Mouse (Mus musculus) effector memory CD4-positive, alpha-beta T cell, adult 5 months (primary cell): Measurements from ENCODE around the gene AU041133. TPM values are rescaled to one million over a fixed set of nuclear protein-coding genes. Genes with fewer than 3 reads are reported as not detected.

Experiments used
- polyA plus RNA-seq: library from polyadenylated mRNA; unstranded; fragments of 100-300 nt; shearing (Covaris generic); gene quantifications from one replicate; pipeline ENCODE4 v1.2.1, GENCODE M21; 2017

Gene AU041133
- polyA plus RNA-seq: 8.1 TPM

DNA sequence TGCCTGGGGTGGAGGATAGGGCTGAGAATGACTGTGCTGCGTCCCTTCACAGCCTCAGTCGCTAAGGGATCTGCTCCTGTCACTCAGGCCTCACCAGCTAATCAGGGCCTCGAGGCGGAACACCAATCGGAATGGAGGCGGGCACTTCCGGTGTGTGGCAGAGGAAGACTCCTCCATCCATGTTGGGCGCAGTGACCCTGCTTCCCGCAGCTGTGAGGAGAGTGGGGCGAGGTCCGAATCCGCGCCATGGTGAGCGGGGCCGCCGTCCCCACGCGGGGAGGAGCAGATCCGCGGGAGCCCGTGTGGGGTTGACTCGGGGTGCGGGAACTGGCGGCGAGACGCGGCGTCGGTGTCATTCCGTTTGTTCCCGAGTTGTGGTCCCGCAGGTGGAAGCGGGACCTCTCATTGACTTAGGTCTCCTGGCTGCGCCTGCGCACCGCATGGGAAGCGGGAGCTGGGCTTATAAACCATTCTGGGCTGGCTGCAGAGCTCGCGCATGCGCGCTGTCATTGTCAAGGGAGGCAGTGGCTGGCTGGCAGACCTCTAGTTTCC lies at the start of gene AU041133:
TSS of gene AU041133 (plus strand) at position 164 of the 552 bp plus-strand sequence.

DNA sequence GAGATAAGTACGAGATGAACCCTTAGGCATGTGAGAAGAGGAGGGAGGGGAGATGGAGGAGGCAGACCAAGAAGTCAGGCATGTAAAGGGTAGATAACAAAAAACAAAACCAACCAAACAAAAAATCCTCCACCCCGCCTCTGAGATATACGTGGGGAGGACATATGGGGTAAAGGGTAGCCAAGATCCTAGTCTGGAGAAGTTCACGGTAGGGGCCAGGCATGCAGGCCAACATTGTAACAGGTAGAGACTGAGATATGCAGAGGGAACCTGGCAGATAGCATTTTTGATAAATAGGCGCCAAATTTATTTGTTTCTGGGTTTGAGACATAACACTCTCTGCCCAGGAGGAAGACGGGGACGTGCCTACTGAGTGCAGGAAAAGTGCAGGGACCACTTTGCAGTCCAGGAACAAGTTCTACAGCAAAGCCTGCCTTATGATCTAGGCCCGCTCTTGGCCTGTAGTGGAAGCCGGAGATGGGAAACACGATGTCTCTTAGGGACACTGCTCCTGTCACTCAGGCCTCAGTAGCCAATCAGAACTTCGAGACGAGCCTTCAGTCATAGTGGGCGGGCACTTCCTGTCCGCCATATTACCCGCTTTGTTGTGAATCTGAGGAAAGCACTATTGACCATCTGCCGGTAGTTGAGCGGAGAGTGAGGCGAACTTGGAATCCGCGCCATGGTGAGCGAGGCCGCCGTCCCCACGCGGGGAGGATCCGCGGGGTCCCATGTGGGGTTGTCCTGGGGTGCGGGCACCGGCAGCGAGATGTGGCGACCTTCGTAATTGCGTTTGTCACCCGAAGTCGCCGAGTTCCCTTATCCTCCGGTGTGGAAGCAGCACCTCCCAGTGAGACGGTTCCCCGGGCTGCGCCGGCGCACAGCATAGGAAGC lies 44.8 kb upstream of the AU041133 start, which contains the start of gene BC024063:
TSS of gene BC024063 (plus strand) at position 626 of the 894 bp plus-strand sequence.

Other genes starting within 250 kb of the AU041133 start
- 3.4 TPM for gene Zfp781, start 197.5 kb upstream of the AU041133 start, polyA plus RNA-seq
- 3.7 TPM for gene Zfp873, start 79.9 kb upstream of the AU041133 start, polyA plus RNA-seq
- gene BC024063, start 44.7 kb upstream of the AU041133 start, polyA plus RNA-seq: 7.5 TPM
- gene Zfp938, start 113.3 kb downstream of the AU041133 start, polyA plus RNA-seq: 4.8 TPM
- gene 4932415D10Rik, start 188.6 kb downstream of the AU041133 start, polyA plus RNA-seq: not detected
- 4.1 TPM for gene Gm4924, start 226.2 kb downstream of the AU041133 start, polyA plus RNA-seq